Mouse (Mus musculus) thymus, adult 2 months (tissue): Measurements from ENCODE around the gene Igfbp5. TPM values are rescaled to one million over a fixed set of nuclear protein-coding genes. Genes with fewer than 3 reads are reported as not detected.

Source experiments
- DNase-seq: peaks from one replicate; pipeline ENCODE4 v3.0.0; 2021
- H3K27ac ChIP-seq: fragments of 200-500 bp; 2 replicates; pipeline ENCODE4 v1.5.1; 2012; ENCODE audit warnings: low read length, control low read depth; ENCODE audit not compliant: control insufficient read depth, insufficient read depth
- H3K27me3 ChIP-seq: fragments of 200-500 bp; 2 replicates; pipeline ENCODE4 v1.6.1; 2012; ENCODE audit warnings: mild to moderate bottlenecking, low read length, moderate library complexity, mixed read lengths; ENCODE audit not compliant: control insufficient read depth, insufficient read depth
- H3K36me3 ChIP-seq: fragments of 200-500 bp; 2 replicates; pipeline ENCODE4 v1.6.1; 2012; ENCODE audit warnings: mild to moderate bottlenecking, low read length, moderate library complexity; ENCODE audit not compliant: control insufficient read depth, insufficient read depth
- H3K4me1 ChIP-seq: fragments of 200-500 bp; replicated peaks from 2 replicates; pipeline ENCODE4 v1.6.1; 2012; ENCODE audit warnings: low read length; ENCODE audit not compliant: control insufficient read depth, insufficient read depth
- H3K4me3 ChIP-seq: fragments of 200-500 bp; 2 replicates; pipeline ENCODE4 v1.5.1; 2012; ENCODE audit warnings: mild to moderate bottlenecking, low read length, control low read depth, moderate library complexity; ENCODE audit not compliant: control insufficient read depth, insufficient read depth
- CTCF ChIP-seq: fragments of 200-500 bp; IDR thresholded peaks from 2 replicates; pipeline ENCODE4 v1.5.1; 2012; ENCODE audit warnings: mild to moderate bottlenecking, control low read depth, low read length, moderate library complexity, borderline replicate concordance; ENCODE audit not compliant: control insufficient read depth, poor library complexity, insufficient read depth; ENCODE audit errors: extremely low read depth
- POLR2A ChIP-seq: fragments of 200-500 bp; IDR thresholded peaks from 2 replicates; pipeline ENCODE4 v1.6.1; 2012; ENCODE audit warnings: mild to moderate bottlenecking, low read length, control low read depth, moderate library complexity; ENCODE audit not compliant: control insufficient read depth, poor library complexity, insufficient read depth; ENCODE audit errors: extremely low read depth
- WGBS: fragments of 180-500 bp; shearing (Covaris S2); methylation state at CpG from one replicate; pipeline ENCODE4 v1.1.7; 2018; 5-methylcytosine and 5-hydroxymethylcytosine counted together
- polyA plus RNA-seq: library from polyadenylated mRNA; depleted of rRNA; stranded (reverse); fragments of >200 nt; gene quantifications from 2 replicates; pipeline ENCODE4 v1.2.3, GENCODE M21; 2012; rRNA removed

The Igfbp5 gene
- polyA plus RNA-seq, 1 experiment: 58.3 TPM

GRCm38 (mm10) chr1:72813639-72814403 lies 60.9 kb downstream of the Igfbp5 start:
- Histone ChIP-seq H3K4me1 (no peaks in the 10 kb centered on the region), H3K36me3 (no peaks in the 10 kb centered on the region), H3K27ac (no peak overlapping the region), H3K27me3 (no peaks in the 10 kb centered on the region), H3K4me3 (no peak overlapping the region)
- WGBS: 57% methylated on average over 6 of the region's 6 CpGs
- no peak for DNase-seq
- TF ChIP-seq POLR2A (no peak), CTCF (no peak)

GRCm38 (mm10) chr1:72813089-72813638 lies 61.5 kb downstream of the Igfbp5 start:
- no peak for TF ChIP-seq POLR2A
- TF ChIP-seq CTCF: no peak
- Histone ChIP-seq H3K4me3 (no peak overlapping the region), H3K4me1 (no peaks in the 10 kb centered on the region), H3K27ac (no peak overlapping the region), H3K36me3 (no peaks in the 10 kb centered on the region), H3K27me3 (no peaks in the 10 kb centered on the region)
- DNase-seq: no peak
- WGBS: 82% methylated on average over 5 of the region's 5 CpGs

GRCm38 (mm10) chr1:72811061-72811460 lies 63.6 kb downstream of the Igfbp5 start:
- no peak for TF ChIP-seq CTCF
- TF ChIP-seq POLR2A: no peak
- no peaks in the 10 kb centered on the region for H3K36me3 ChIP-seq
- no peaks in the 10 kb centered on the region for H3K4me1 ChIP-seq
- no peak for DNase-seq
- H3K27me3 ChIP-seq: no peaks in the 10 kb centered on the region
- WGBS: 93% methylated on average over 3 of the region's 3 CpGs
- no peak overlapping the region for H3K4me3 ChIP-seq
- no peak overlapping the region for H3K27ac ChIP-seq

GRCm38 (mm10) chr1:72809951-72810675 lies 64.6 kb downstream of the Igfbp5 start:
- Histone ChIP-seq H3K4me3 (no peak overlapping the region), H3K27me3 (no peaks in the 10 kb centered on the region), H3K36me3 (no peaks in the 10 kb centered on the region), H3K4me1 (no peaks in the 10 kb centered on the region), H3K27ac (no peak overlapping the region)
- 92% methylated on average over 7 of the region's 7 CpGs for WGBS
- DNase-seq: no peak
- TF ChIP-seq CTCF (no peak), POLR2A (no peak)

GRCm38 (mm10) chr1:72809304-72809703 lies 65.4 kb downstream of the Igfbp5 start:
- no peak overlapping the region for H3K4me3 ChIP-seq
- 97% methylated on average over 7 of the region's 7 CpGs for WGBS
- H3K4me1 ChIP-seq: no peaks in the 10 kb centered on the region
- H3K27me3 ChIP-seq: no peaks in the 10 kb centered on the region
- TF ChIP-seq POLR2A: no peak
- TF ChIP-seq CTCF: no peak
- H3K36me3 ChIP-seq: no peaks in the 10 kb centered on the region
- DNase-seq: no peak
- H3K27ac ChIP-seq: no peak overlapping the region

Other genes starting within 250 kb of the Igfbp5 start
- not detected in 2 replicates for gene Ankar, start 174.3 kb downstream of the Igfbp5 start, polyA plus RNA-seq
- 697 and 870 TPM in 2 replicates for gene Rpl37a, start 163.6 kb downstream of the Igfbp5 start, polyA plus RNA-seq
- 13.3 and 16.4 TPM in 2 replicates for gene Igfbp2, start 50.4 kb downstream of the Igfbp5 start, polyA plus RNA-seq
- 1.4 TPM in 1 of 2 replicates, not detected in the other for gene Tnp1, start 141.0 kb upstream of the Igfbp5 start, polyA plus RNA-seq